Mouse (Mus musculus): ENCODE results near the gene Daam2. TPM values are rescaled to one million over a fixed set of nuclear protein-coding genes. Genes with fewer than 3 reads are reported as not detected.

Gene Daam2
- polyA plus RNA-seq, 1 experiment = 1.5 TPM

DNA sequence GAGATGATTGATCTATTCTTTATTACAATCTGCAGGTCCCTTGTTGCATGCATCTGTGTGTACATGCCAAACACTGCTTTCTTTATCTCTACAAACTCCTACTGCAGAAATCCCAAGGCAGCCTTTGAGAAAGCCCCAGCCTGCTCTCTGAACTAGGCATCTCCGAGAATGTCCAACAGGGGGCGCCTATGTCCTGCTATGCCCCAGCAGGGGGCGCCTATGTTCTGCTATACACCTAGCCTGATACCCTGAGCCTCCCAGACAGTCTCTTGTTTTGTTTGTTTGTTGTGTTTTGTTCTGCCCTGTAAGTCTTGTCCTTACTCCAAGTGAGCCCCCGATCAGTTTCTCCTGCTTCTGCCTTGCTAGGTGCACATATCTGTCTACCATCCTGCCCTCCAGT, 95.9 kb downstream of the Daam2 start:
- Histone ChIP-seq H3K79me2 (ENCODE audit: control insufficient read depth, insufficient read depth) (no peaks in the 10 kb centered on the region), H3K79me3 (ENCODE audit: low read depth) (no peaks in the 10 kb centered on the region), H3K36me3 (ENCODE audit: control insufficient read depth, insufficient read depth) (no peaks in the 10 kb centered on the region), H3ac (ENCODE audit: control insufficient read depth, insufficient read length, low read depth) (no peak overlapping the region), H3K4me3 (ENCODE audit: insufficient read depth, poor library complexity, severe bottlenecking) (no peak overlapping the region), H3K27me3 (ENCODE audit: control insufficient read depth, insufficient read depth, insufficient read length) (no peaks in the 10 kb centered on the region)
- TF ChIP-seq FOSL1 (IDR thresholded peaks at IDR 0.05; ENCODE audit: insufficient read depth, low read length, poor library complexity, severe bottlenecking) = no peak
- no peak for TF ChIP-seq CEBPB (IDR thresholded peaks at IDR 0.05; ENCODE audit: low read depth)
- TF ChIP-seq USF1 (IDR thresholded peaks at IDR 0.05; ENCODE audit: low read depth) = no peak
- TF ChIP-seq MYOG (IDR thresholded peaks at IDR 0.05; ENCODE audit: control insufficient read depth, extremely low read depth, insufficient read length) = no peak
- no peak for TF ChIP-seq MYOD1 (IDR thresholded peaks at IDR 0.05; ENCODE audit: control insufficient read depth, insufficient read length, low read depth)
- peak; percentile 97 for TF ChIP-seq CTCF (IDR thresholded peaks at IDR 0.05; ENCODE audit: control insufficient read depth, insufficient read depth, insufficient read length)

DNA sequence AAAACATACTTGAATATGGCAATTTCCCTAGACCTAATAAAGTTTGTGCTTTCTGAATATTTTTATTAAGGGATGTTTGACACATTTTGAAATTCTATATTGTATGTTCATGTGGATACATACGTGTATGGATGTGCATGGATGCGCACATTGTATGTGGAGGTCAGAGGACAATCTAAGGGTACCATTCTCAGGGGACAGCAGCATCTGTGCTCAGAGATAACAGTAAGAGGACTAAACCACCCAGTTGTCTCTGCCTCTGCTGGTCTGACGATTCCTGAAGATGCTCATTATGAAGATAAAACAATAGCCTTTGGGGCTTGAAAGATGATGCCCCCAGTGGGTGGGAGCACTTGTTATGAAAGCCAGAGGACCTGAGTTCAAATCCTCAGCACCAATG, 99.3 kb downstream of the Daam2 start:
- Histone ChIP-seq H3K79me2 (ENCODE audit: control insufficient read depth, insufficient read depth) (no peaks in the 10 kb centered on the region), H3K4me3 (ENCODE audit: insufficient read depth, poor library complexity, severe bottlenecking) (no peak overlapping the region), H3K79me3 (ENCODE audit: low read depth) (no peaks in the 10 kb centered on the region), H3ac (ENCODE audit: control insufficient read depth, insufficient read length, low read depth) (no peak overlapping the region), H3K27me3 (ENCODE audit: control insufficient read depth, insufficient read depth, insufficient read length) (no peaks in the 10 kb centered on the region), H3K36me3 (ENCODE audit: control insufficient read depth, insufficient read depth) (no peaks in the 10 kb centered on the region)
- TF ChIP-seq MYOG (IDR thresholded peaks at IDR 0.05; ENCODE audit: control insufficient read depth, extremely low read depth, insufficient read length) = no peak
- TF ChIP-seq FOSL1 (IDR thresholded peaks at IDR 0.05; ENCODE audit: insufficient read depth, low read length, poor library complexity, severe bottlenecking) = no peak
- TF ChIP-seq CTCF (IDR thresholded peaks at IDR 0.05; ENCODE audit: control insufficient read depth, insufficient read depth, insufficient read length) = no peak
- no peak for TF ChIP-seq USF1 (IDR thresholded peaks at IDR 0.05; ENCODE audit: low read depth)
- no peak for TF ChIP-seq MYOD1 (IDR thresholded peaks at IDR 0.05; ENCODE audit: control insufficient read depth, insufficient read length, low read depth)
- no peak for TF ChIP-seq MAX (IDR thresholded peaks at IDR 0.05)
- TF ChIP-seq CEBPB (IDR thresholded peaks at IDR 0.05; ENCODE audit: low read depth) = no peak

DNA sequence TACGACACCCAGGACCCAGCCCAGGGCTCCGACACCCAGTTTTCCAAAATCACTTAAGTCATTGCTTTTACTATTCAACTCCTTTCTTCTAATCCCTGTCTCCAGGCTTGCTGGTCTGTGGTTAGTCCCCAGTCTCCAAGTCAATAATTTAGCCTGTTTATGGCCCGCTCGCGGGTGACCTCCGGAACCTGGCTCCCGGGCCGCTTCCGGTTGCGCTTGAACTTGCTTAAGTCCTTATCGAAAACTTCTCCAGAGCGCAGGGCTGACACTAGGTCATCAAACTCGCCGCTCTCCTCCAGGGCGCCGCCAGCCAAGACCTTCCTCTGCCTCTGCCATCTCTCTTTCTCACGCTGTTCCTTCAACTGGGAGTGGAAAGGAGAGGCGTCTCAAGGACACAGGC, 105.8 kb downstream of the Daam2 start:
- Histone ChIP-seq H3K79me2 (ENCODE audit: control insufficient read depth, insufficient read depth) (no peaks in the 10 kb centered on the region), H3ac (ENCODE audit: control insufficient read depth, insufficient read length, low read depth) (no peak overlapping the region), H3K4me3 (ENCODE audit: insufficient read depth, poor library complexity, severe bottlenecking) (no peak overlapping the region), H3K36me3 (ENCODE audit: control insufficient read depth, insufficient read depth) (peaks cover 10% of the 10 kb centered on the region), H3K79me3 (ENCODE audit: low read depth) (no peaks in the 10 kb centered on the region), H3K27me3 (ENCODE audit: control insufficient read depth, insufficient read depth, insufficient read length) (no peaks in the 10 kb centered on the region)
- TF ChIP-seq CEBPB (IDR thresholded peaks at IDR 0.05; ENCODE audit: low read depth) (no peak), USF1 (IDR thresholded peaks at IDR 0.05; ENCODE audit: low read depth) (no peak), FOSL1 (IDR thresholded peaks at IDR 0.05; ENCODE audit: insufficient read depth, low read length, poor library complexity, severe bottlenecking) (no peak), MAX (IDR thresholded peaks at IDR 0.05) (no peak), MYOG (IDR thresholded peaks at IDR 0.05; ENCODE audit: control insufficient read depth, extremely low read depth, insufficient read length) (no peak), CTCF (IDR thresholded peaks at IDR 0.05; ENCODE audit: control insufficient read depth, insufficient read depth, insufficient read length) (no peak), MYOD1 (IDR thresholded peaks at IDR 0.05; ENCODE audit: control insufficient read depth, insufficient read length, low read depth) (no peak)

DNA sequence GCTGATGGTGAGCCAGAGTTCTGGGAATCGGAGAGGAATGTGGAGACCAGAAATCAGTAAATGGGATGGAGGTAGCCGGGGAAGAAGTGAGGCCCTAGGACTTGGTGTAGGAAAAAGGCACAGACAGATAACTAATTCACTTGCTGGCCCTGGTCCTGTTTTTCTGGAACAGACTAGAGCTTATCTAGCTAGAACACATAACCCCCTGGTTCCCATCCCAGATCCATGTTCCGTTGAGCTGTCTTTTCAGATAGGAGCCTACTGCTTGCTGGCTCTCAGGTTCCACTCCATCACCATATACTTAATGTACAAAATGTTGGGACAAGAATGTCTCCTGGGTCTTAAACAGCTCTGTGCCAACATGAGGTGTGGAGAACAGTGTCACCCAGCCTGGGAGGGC, 106.3 kb downstream of the Daam2 start:
- Histone ChIP-seq H3K27me3 (ENCODE audit: control insufficient read depth, insufficient read depth, insufficient read length) (no peaks in the 10 kb centered on the region), H3K4me3 (ENCODE audit: insufficient read depth, poor library complexity, severe bottlenecking) (no peak overlapping the region), H3K79me3 (ENCODE audit: low read depth) (no peaks in the 10 kb centered on the region), H3ac (ENCODE audit: control insufficient read depth, insufficient read length, low read depth) (no peak overlapping the region), H3K79me2 (ENCODE audit: control insufficient read depth, insufficient read depth) (no peaks in the 10 kb centered on the region), H3K36me3 (ENCODE audit: control insufficient read depth, insufficient read depth) (peaks cover 10% of the 10 kb centered on the region)
- no peak for TF ChIP-seq FOSL1 (IDR thresholded peaks at IDR 0.05; ENCODE audit: insufficient read depth, low read length, poor library complexity, severe bottlenecking)
- TF ChIP-seq CEBPB (IDR thresholded peaks at IDR 0.05; ENCODE audit: low read depth) = no peak
- TF ChIP-seq MYOD1 (IDR thresholded peaks at IDR 0.05; ENCODE audit: control insufficient read depth, insufficient read length, low read depth) = no peak
- TF ChIP-seq MAX (IDR thresholded peaks at IDR 0.05) = no peak
- TF ChIP-seq CTCF (IDR thresholded peaks at IDR 0.05; ENCODE audit: control insufficient read depth, insufficient read depth, insufficient read length) = no peak
- TF ChIP-seq MYOG (IDR thresholded peaks at IDR 0.05; ENCODE audit: control insufficient read depth, extremely low read depth, insufficient read length) = no peak
- TF ChIP-seq USF1 (IDR thresholded peaks at IDR 0.05; ENCODE audit: low read depth) = no peak

DNA sequence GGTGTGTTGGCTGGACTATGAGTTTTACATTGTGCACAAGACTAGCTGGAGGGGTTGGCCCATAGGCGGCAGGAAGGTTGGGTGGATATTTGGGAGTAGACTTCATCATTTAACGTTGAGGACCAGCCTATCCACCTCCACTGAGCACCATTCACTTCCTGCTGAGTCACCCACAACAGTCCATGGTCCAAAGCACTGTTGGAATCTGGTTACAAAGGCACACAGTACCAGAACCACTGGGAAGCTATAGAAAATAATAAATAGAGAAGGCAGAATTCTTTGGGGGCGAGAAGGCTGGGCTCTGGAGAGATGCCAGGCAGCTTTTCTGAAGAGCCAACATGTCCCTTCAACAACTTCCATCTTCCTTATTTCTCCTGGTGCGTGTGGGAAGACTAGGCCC, 107.8 kb downstream of the Daam2 start:
- Histone ChIP-seq H3ac (ENCODE audit: control insufficient read depth, insufficient read length, low read depth) (no peak overlapping the region), H3K79me2 (ENCODE audit: control insufficient read depth, insufficient read depth) (no peaks in the 10 kb centered on the region), H3K4me3 (ENCODE audit: insufficient read depth, poor library complexity, severe bottlenecking) (no peak overlapping the region), H3K36me3 (ENCODE audit: control insufficient read depth, insufficient read depth) (peaks cover 10% of the 10 kb centered on the region), H3K27me3 (ENCODE audit: control insufficient read depth, insufficient read depth, insufficient read length) (no peaks in the 10 kb centered on the region), H3K79me3 (ENCODE audit: low read depth) (no peaks in the 10 kb centered on the region)
- TF ChIP-seq CTCF (IDR thresholded peaks at IDR 0.05; ENCODE audit: control insufficient read depth, insufficient read depth, insufficient read length) = no peak
- no peak for TF ChIP-seq MYOD1 (IDR thresholded peaks at IDR 0.05; ENCODE audit: control insufficient read depth, insufficient read length, low read depth)
- TF ChIP-seq FOSL1 (IDR thresholded peaks at IDR 0.05; ENCODE audit: insufficient read depth, low read length, poor library complexity, severe bottlenecking) = no peak
- no peak for TF ChIP-seq MYOG (IDR thresholded peaks at IDR 0.05; ENCODE audit: control insufficient read depth, extremely low read depth, insufficient read length)
- no peak for TF ChIP-seq USF1 (IDR thresholded peaks at IDR 0.05; ENCODE audit: low read depth)
- TF ChIP-seq CEBPB (IDR thresholded peaks at IDR 0.05; ENCODE audit: low read depth) = no peak
- no peak for TF ChIP-seq MAX (IDR thresholded peaks at IDR 0.05)

DNA sequence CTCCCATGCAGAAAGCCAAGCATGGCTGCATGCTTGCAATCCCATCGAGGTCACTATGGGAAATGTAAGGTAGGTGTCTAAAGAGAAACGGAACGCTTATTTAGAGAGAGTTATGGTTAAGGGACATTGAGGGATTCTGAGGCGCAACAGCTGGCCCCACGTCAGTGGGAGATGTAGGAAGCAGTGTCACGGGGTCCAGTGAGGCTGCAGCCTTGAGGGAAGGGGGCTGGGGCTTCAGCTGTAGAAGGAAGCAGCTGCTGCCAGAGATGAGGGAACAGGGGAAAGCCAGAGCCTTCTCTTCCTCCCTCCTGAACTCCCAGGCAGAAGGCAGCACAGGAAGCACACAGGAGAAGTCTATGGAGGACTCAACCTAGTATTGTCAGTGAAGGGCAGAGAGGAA, 113.2 kb downstream of the Daam2 start:
- no peak overlapping the region for H3K4me3 ChIP-seq (ENCODE audit: insufficient read depth, poor library complexity, severe bottlenecking)
- TF ChIP-seq CEBPB (IDR thresholded peaks at IDR 0.05; ENCODE audit: low read depth) = no peak
- no peak for TF ChIP-seq MAX (IDR thresholded peaks at IDR 0.05)
- no peak for TF ChIP-seq MYOG (IDR thresholded peaks at IDR 0.05; ENCODE audit: control insufficient read depth, extremely low read depth, insufficient read length)
- no peak for TF ChIP-seq USF1 (IDR thresholded peaks at IDR 0.05; ENCODE audit: low read depth)
- TF ChIP-seq CTCF (IDR thresholded peaks at IDR 0.05; ENCODE audit: control insufficient read depth, insufficient read depth, insufficient read length) = no peak
- TF ChIP-seq FOSL1 (IDR thresholded peaks at IDR 0.05; ENCODE audit: insufficient read depth, low read length, poor library complexity, severe bottlenecking) = no peak
- no peak for TF ChIP-seq MYOD1 (IDR thresholded peaks at IDR 0.05; ENCODE audit: control insufficient read depth, insufficient read length, low read depth)
- H3K79me2 ChIP-seq (ENCODE audit: control insufficient read depth, insufficient read depth) = no peaks in the 10 kb centered on the region
- no peaks in the 10 kb centered on the region for H3K79me3 ChIP-seq (ENCODE audit: low read depth)
- no peak overlapping the region for H3ac ChIP-seq (ENCODE audit: control insufficient read depth, insufficient read length, low read depth)
- no peaks in the 10 kb centered on the region for H3K27me3 ChIP-seq (ENCODE audit: control insufficient read depth, insufficient read depth, insufficient read length)
- peaks cover 13% of the 10 kb centered on the region for H3K36me3 ChIP-seq (ENCODE audit: control insufficient read depth, insufficient read depth)

Data from C2C12 (cell line).